Mouse (Mus musculus): ENCODE results near the gene Syde2.

The Syde2 gene

GRCm38 (mm10) chr3:146011544-146012218 lies 24.0 kb downstream of the Syde2 start:
- no peak for DNase-seq (ENCODE audit: low spot score in 2 of 2)

DNA sequence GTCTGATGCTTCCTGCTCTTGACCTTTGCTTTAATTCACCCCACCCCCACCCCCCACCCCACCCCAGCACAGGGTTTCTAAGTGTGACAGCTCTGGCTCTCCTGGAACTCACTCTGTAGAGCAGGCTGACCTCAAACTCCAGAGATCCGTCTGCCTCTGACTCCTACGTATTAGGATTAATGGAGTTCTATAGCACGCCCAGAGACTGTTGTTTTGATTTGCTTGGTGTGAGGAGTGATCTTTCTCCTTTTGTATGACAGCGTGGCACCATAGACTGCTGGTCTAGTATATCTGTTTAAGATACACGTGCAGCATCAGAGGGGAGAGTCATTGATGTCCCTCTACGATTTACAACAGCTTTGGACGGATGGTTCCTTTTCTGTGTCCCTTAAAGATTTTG lies 25.8 kb downstream of the Syde2 start:
- no peak for DNase-seq (ENCODE audit: low spot score in 2 of 2)

DNA sequence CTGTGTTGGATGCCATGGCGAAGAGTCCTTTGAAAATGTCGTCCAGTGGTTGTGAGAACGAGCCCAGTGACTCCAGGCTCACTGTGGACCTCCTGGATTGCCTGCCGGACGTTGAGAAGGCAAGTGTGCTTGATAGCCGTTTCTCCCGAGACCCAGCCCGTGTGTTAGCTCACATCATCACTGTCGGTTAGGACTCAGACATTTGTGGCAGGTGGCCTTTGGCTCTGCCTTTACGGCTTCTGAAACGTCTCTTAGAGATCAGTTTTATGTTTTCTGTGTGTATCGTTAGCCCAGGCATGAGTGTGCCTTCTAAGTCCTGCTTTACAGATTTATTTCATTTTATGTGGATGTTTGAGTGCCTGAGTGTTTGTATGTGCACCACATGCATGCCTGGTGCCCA lies 26.7 kb downstream of the Syde2 start:
- DNase-seq (ENCODE audit: low spot score in 2 of 2) = no peak

GRCm38 (mm10) chr3:146016979-146017378 lies 29.3 kb downstream of the Syde2 start:
- no peak for DNase-seq (ENCODE audit: low spot score in 2 of 2)

GRCm38 (mm10) chr3:146017521-146017920 lies 29.9 kb downstream of the Syde2 start:
- DNase-seq (ENCODE audit: low spot score in 2 of 2) = no peak

DNA sequence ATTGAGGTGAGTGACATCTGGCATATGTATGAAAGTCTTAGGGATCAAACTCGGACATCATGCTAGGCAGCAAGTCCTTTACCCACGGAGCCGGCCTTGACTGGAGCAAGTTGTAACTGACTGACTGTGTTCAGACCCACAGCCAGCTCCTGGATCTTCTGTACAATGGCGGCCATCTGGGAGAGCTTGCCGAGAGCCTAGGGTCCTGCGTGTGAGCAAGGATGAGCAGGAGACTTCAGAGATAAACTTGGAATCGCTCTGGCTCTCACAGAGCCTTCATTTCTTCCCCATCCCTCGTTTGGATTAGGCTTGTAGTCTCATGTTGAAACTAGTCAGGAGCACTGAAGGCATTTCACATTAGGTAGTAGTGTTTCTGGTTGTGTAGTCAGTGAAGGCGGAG lies 34.6 kb downstream of the Syde2 start:
- DNase-seq (ENCODE audit: low spot score in 2 of 2) = no peak

DNA sequence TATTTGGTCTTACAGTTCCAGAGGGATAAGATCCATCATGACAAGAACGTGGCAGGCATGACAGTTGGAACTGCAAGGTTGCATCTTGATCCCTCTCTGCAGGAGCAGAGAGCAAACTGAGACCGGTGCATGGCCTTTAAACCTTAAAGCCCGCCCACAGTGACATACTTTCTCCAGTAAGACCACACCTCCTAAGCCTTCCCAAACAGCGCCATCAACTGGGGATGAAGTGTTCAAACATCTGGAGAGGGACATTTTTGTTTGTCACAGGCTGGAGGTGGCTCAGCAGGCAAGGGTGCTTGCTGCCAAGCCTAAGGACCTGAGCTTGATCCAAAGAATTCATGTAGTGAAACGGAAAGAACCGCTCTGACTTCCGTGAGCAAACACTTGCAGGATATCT lies 37.1 kb downstream of the Syde2 start:
- no peak for DNase-seq (ENCODE audit: low spot score in 2 of 2)

GRCm38 (mm10) chr3:146025499-146025898 lies 37.8 kb downstream of the Syde2 start:
- no peak for DNase-seq (ENCODE audit: low spot score in 2 of 2)

DNA sequence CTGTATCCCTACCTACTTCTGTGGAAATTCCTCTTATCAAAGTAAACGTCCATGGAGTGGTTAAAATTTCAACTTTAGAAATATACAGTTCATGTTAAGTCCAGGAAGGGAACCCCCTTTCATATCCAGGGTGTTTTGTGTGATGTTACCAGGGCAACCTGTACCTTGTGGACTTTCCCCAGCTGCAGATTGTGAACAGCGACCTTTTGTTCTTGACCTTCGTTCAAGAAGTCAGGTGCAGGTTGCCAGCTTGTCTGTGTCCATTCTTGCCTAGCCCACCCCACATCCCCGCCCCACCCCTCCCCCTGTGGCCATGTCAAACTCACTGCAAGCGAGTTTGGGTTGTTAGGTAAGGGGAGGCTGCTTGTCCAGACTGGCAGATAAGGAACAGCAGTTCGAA lies 39.4 kb downstream of the Syde2 start:
- no peak for DNase-seq (ENCODE audit: low spot score in 2 of 2)

- DNase-seq (ENCODE audit: low spot score in 2 of 2) = no peak
Measured at GRCm38 (mm10) chr3:146028406-146028805, 40.7 kb downstream of the Syde2 start.

- DNase-seq (ENCODE audit: low spot score in 2 of 2) = no peak
Measured at GRCm38 (mm10) chr3:146029234-146029633, 41.6 kb downstream of the Syde2 start.

GRCm38 (mm10) chr3:146030255-146030836 lies 42.7 kb downstream of the Syde2 start:
- no peak for DNase-seq (ENCODE audit: low spot score in 2 of 2)

DNA sequence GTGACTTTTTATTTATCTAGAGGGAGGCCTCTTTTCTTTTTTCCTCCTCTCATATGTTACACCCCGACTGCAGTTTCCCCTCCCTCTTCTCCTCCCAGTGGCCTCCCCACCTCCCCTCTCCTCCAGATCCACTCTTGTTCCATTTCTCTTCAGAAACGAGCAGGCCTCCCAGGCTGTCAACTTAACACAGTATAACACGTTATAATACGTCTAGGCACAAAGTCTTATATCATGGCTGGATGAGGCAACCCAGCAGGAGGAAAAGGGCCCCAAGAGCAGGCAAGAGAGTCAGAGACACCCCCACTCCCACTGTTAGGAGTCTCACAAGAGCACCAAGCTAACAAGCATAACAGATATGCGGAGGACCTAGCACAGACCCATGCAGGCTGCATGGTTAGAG lies 45.3 kb downstream of the Syde2 start:
- no peak for DNase-seq (ENCODE audit: low spot score in 2 of 2)

GRCm38 (mm10) chr3:146037906-146038305 lies 50.2 kb downstream of the Syde2 start:
- no peak for DNase-seq (ENCODE audit: low spot score in 2 of 2)

DNA sequence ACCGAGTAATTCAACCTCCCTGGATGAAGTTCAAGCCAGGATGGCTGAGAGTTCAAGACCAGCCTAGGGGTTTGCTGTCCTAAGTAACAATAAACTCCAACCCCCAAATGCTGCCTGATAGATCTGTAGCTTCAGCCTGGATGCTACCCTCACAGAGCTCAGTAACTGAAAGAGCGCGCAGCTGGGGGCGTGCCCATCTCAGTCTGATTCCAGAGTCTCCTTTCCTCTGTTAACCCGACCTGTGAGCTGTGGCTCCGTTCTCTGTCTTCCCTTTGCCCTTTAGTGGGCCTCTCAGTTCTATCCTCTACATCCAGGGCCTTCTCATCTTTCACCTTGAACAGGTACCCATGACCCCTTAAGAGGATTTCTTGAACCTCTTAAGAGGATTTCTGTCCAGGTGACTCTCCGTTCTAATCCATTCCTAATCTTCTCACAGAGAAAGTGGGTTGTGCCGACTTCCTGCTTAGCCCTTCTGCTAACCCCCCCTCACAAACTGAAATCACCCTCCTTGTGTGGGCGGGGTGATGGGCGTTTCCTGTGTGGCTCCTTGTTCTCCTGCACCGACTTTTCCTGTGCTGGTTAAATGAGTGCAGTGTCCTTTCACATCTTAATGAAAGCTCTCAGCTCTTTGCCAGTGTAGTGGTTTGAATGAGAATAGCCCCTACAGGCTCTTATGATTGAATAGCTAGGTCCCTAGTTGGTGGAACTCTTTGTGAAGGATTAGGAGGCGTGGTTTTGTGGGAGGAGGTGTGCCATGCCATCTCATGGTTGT lies 51.6 kb downstream of the Syde2 start:
- DNase-seq (ENCODE audit: low spot score in 2 of 2) = no peak

DNA sequence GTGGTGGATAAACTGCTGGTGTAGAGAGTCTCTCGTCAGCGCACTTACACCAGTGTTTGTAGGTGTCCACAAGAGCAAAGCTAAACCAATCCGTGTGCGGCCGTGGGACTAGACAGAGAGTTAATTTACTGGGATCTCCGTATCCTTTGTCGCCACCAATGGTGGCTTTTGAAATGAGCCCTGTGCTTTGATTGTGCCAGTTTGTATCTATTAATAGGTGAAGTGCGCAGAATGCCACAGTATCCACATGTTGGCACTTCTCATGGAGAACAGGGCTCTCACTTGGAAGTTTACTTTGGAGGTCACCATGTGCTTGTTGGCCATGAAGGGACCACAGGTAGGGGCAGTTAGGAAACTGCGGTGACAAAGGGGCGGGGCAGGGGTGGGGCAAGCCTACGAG lies 53.7 kb downstream of the Syde2 start:
- no peak for DNase-seq (ENCODE audit: low spot score in 2 of 2)

DNA sequence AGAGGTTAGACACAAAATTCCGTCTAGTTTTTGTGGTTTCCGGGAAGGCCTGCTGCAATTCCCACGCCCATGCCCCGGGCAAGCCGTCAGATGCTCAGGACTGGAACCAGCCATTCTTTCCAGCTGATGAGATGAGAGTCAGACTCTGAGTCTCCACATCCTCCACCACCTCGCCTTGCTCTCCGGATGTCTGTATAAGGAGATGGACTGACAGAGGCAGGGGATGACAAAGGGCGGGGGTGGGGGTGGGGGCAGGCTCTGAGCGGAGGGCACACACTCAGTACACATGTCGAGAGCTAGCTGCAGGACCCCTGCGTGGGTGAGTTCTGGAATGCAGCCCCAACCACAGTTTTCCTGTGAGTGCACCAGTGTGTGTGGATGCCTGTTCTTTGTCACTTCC lies 57.3 kb downstream of the Syde2 start:
- DNase-seq (ENCODE audit: low spot score in 2 of 2) = no peak

GRCm38 (mm10) chr3:146046076-146046475 lies 58.4 kb downstream of the Syde2 start:
- no peak for DNase-seq (ENCODE audit: low spot score in 2 of 2)

- peak in 1 of 2 experiments; percentile 3 for DNase-seq (ENCODE audit: low spot score in 2 of 2)
Measured at GRCm38 (mm10) chr3:146047704-146048207, 60.1 kb downstream of the Syde2 start.

DNA sequence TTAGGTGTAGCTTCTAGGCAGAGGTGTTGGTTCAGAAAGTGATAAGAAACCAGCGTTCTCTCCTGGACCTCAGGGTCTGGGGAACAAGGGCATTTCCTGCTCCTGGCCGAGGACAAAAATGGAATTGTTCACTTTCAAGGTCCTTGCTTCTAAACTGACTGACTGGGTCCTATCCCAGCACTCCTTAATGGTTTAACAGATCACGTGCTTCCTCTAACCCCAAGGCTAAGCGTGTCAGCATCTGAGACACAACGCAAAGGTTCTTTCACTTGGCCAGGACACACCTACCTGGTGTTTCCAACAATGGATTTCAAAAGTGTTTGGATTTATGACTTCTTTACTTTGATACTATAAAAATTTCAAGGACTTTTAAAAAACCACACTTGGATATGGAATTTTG lies 62.3 kb downstream of the Syde2 start:
- no peak for DNase-seq (ENCODE audit: low spot score in 2 of 2)

- DNase-seq (ENCODE audit: low spot score in 2 of 2) = no peak
Measured at GRCm38 (mm10) chr3:146051277-146052007, 63.8 kb downstream of the Syde2 start.
